Mouse (Mus musculus): ENCODE measurements at regions not wholly inside any gene's neighbourhood (a gene's known extent, or its start where the extent isn't known, plus 50 kb on each side); places are given as distances from the start of the nearest gene placed in this dataset.

DNA sequence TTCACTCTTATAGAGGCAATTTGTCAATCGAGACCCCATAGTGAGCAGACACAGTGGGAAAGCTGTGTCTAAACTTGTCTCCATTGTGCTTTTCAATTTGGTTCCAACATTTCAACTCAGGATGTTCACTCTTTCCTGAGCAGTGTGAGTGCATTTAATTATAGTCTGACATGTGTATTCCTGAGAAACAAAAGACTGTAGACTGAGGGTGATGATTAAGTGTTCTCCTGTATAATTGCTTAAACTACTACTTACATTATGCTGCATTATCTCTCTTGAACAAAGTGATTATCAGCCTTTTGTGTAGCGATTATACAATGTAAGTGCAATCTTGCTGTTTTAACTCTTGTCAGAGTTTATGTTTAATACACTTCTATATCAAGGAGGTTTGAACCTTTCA is 87.9 kb downstream of the 1700008P02Rik start:
- TF ChIP-seq CTCF (IDR thresholded peaks at IDR 0.05; ENCODE audit: borderline replicate concordance, insufficient read depth, low read depth, low read length) (no peak), POLR2A (IDR thresholded peaks at IDR 0.05; ENCODE audit: borderline replicate concordance, insufficient read depth, low read length) (no peak)

Data from cerebellum, adult 2 months (tissue).